Mouse (Mus musculus): ENCODE results near the gene Col23a1. TPM values are rescaled to one million over a fixed set of nuclear protein-coding genes. Genes with fewer than 3 reads are reported as not detected.
"Not testable (repeated sequence)": the region's sequence is repeated elsewhere in the genome, so short reads cannot be mapped to it uniquely, and the experiment has no call there.

Gene Col23a1
- total RNA-seq, 2 experiments from 2014 or later: 0.15 TPM; not detected in 1

DNA sequence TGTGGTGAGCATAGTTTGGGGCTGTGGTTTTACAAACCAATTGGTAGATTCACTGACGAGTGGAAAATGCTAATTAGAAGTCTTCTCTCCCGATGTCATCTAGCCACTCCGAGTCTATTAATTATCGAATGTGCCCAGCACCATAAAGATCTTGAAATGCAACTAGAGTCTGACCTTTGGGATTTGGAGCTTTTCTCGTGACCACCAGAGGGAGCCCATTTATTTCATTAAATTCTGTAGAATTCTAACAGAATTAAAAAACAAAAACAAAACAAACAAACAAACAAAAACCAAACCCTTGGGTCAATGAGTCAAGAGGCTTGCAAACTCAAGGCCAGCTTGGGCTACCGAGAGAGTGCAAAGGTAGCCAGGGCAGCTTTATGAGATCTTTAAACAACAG, 37.2 kb downstream of the Col23a1 start:
- ATAC-seq (replicated peaks; ENCODE audit: poor library complexity, severe bottlenecking): no peak

DNA sequence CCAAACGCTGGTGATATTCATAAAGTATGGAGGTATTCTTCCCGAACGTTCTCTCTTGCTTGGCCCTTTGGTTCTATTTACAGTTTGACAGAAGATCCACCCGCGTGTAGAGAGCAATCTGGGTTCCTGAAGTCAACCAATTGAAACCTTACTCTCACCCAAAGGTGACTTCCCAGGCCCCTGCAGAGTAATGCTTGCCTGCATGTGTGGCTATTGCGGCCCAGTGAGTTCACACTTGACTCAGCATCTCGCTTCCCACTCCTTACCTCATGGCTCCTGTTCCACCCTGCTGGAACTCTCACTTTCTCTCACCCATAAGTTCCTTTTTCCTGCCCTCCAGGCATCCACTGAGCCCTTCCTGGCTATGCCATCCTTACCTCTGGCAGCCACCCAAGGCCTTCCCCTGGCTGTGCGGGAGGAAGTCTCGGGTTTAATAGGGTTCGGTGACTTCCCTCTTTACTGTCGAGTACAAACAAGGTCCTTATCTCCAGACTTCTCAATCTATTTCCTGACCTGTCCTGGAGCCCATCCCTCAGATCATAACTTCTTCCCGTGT, 38.7 kb downstream of the Col23a1 start:
- peak; percentile 86 for ATAC-seq (replicated peaks; ENCODE audit: poor library complexity, severe bottlenecking)

DNA sequence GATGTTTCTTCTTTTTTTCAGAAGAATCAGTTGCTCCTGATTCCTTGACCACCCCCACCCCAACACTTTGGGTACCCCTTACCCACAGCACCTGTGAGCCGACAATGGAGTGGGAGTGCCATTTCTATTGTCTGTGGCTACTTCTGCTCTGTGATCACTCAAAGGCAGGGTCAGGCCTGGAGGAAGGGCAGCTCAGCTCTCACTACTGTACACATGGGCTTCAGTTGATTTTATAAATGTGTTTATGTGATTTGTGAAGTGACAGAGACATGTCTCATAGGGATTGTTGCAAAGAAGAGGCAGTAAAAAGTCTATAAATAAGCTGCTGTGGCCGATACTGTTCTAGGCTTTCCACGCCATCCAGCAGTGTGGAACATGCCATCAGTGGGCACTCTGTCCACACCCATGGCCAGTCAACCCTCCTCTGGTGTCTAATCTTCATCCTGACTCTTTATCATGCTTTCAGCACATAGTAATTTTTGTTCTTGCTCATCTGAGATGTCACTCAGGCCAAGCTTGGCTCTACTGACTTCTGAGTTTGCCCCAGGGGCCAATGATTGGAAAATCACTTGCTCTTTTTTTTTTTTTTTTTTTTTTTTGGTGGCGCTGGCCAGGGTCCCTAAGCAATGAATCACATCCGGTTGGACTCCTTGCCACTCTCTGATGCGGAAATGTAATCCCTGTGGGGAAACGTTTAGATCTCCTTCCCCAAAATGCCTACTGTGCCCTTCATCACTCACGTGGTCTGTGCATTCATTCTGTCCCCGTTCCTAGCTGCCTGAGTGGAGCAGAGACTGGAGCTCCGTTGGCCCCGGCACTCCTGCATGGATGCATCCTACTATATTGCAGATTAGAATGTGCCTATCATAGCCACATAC, 40.4 kb downstream of the Col23a1 start:
- peak; percentile 55 for ATAC-seq (replicated peaks; ENCODE audit: poor library complexity, severe bottlenecking)

DNA sequence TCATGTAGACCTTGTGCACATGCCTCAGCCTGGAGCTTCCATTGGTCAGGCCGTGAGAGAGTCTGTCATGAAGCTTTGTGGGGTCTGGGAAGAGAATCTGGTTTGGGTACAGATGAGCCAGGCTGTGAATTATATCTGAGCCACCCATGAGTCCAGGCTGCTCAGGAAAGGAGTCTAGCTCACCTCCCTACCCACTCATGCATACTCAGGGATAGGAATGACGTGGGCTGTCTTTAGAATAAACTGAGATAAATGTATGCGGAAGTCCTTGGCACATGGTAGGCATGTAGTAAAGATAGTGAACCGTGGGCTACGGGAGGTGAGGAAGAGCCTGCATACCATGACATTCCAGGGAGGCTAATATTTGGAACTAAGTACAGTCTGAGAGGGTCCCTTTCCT, 44.3 kb downstream of the Col23a1 start:
- ATAC-seq (replicated peaks; ENCODE audit: poor library complexity, severe bottlenecking): no peak

DNA sequence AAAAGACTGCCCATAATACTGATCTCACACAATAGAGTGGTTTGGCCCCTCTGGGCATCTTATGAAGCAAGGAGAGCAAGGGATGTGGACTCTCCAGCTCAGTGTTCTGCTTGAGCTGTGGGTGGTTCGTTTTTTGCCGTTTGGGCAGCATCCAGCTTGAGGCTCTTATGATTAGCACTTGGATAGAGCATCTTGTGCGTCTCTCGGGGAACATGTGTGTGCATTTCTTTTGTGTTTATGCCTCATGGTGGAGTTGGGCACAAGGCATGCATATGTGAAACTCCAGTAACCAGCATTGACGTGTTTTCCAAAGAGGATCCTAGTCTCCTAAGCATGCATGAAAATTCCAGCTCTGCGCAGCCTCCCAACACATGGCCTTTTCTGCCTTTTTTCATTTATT, 47.9 kb downstream of the Col23a1 start:
- no peak for ATAC-seq (replicated peaks; ENCODE audit: poor library complexity, severe bottlenecking)

DNA sequence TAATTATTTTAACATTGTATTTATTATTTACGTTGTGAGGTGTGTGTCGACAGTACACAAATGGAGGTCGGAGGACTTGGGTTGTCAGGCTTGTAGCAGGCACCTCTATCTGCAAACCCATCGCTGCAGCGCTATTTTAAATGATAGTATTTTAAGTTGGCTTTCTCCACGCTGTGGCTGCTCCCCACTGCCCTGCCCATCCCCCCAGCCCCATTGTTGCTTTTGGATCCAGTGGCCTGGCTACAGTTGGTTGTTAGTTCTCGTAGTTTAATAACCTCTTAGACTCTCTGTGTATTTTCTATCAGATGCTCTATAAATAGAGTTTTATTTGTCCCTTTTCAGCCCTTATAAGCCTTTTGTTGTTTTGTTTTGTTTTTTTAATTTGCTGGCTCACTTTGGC, 48.7 kb downstream of the Col23a1 start:
- no peak for ATAC-seq (replicated peaks; ENCODE audit: poor library complexity, severe bottlenecking)

DNA sequence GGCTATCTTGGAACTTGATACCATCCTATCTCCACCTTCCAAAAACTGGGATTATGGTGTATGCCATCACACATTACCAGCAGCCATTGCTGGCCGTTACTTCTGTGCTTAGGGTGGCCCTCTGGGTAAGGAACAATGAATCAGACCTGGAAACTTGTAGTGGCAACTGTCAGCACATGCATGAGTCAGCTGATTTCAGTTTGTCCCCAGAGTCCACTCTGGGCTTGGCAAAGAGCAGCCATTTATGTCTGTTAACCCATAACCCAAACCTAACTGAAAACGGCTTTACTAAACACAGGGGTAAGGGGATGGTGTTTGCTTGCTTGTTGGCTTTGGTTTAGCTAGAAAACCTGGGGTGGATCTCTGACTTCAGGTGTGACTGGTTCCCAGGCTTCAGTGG, 51.4 kb downstream of the Col23a1 start:
- ATAC-seq (replicated peaks; ENCODE audit: poor library complexity, severe bottlenecking): no peak

DNA sequence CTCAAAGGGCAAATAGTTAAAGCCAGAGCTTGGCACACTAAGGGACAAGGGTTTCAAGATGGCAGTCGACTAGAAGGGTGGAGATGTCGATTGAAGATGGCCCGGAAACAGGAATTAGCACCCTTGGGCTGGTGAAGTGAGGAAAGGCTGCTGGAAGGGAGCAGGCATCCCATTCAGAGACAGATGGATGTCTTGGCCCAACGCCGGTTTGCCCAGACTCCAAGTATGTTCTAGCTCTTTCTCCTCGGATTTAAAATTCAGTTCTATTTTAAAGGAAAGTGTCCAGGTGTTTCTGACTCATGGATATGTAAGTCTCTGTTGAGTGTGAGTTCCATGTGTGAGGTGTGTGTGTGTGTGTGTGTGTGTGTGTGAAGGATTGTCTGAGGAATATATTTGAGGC, 53.1 kb downstream of the Col23a1 start:
- no peak for ATAC-seq (replicated peaks; ENCODE audit: poor library complexity, severe bottlenecking)

DNA sequence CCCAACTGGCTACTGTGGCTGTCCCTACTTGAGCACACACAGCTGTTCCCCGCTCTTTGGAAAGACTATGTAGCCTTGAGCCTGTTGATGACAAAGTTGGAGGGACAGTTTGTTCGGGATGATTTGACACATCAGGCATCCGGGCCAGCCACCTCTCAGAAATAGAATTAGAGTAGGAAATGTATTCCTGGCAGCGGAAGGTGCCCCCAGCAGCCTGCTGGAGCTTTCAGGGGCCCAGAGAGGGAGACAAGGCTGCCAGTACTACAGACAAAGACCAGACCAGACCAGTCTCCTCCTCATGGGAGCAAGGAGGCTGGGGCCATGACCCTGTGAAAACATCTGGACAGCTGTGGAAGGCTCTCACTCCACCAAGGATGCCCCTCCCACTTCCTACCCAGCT, 53.6 kb downstream of the Col23a1 start:
- no peak for ATAC-seq (replicated peaks; ENCODE audit: poor library complexity, severe bottlenecking)

DNA sequence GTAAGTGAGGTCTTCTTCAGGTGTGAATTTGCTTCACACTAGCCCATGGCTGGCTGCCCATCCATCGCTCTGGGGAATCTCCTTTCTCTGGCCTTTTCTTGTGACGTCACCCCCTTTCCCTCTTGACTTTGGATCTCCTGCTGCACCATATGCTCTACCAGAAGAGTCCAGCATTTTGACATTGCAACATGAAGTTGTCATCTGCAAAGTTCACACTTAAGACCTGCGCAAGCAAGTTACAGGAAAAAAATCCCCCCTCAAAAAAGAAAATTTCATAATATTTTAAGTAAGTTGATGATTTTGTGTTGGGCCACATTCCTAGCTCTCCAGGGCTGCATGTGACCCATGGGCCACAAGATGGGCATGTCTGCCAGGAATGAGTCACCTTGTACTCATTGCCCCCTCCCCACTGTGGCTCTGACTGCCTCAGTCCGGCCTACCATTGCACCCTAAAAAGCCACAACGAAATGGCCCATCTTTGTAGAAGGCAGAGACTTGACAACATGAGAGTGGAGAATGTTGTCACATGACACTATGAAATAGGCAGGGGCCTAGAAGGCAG, 54.1 kb downstream of the Col23a1 start:
- no peak for ATAC-seq (replicated peaks; ENCODE audit: poor library complexity, severe bottlenecking)

DNA sequence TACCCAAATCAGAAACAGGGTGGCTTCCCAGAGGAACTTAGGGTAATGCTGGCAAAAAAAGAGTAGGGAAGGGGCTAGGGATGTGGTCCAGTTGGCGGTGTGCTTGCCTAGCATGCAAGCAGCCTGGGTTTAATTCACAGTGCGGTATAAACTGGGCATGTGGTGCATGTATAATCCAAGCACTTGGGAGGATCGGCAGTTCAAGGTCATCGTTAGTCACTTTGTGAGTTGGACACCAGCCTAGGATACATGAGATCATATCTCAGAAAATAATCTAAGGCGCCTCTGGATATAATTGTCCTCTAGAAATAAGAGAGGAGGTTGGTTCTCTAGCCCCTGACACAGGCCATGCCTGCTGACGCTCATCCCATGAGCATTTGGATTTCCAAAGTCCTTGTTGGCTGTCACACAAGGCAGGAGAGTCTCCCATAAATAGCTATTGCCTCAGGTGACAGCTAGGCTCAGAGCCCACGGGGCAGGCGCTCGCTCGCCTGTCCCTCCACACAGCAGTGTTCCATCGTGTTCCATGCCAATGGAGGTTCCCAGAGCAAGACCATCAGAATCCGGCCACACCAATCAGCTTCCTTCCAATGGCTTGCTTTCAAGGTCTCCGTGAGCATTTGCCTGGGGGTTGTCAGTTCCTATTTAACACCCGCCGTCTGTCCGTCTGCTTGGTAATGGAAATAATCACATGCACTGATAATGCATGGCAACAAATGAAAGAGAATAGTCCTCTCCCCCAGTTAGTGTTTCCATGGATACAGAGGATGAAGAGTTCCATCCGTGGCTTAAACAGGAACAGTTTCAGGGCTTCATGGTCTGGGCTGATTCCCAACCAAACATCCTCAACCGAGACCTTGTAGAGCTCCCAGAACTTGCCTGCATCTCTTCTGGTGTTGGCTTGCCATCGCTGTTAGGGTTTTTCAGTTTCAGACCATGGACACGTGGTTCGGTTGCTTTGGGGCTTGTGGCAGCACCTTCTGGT, 56.1 kb downstream of the Col23a1 start:
- ATAC-seq (replicated peaks; ENCODE audit: poor library complexity, severe bottlenecking): no peak

DNA sequence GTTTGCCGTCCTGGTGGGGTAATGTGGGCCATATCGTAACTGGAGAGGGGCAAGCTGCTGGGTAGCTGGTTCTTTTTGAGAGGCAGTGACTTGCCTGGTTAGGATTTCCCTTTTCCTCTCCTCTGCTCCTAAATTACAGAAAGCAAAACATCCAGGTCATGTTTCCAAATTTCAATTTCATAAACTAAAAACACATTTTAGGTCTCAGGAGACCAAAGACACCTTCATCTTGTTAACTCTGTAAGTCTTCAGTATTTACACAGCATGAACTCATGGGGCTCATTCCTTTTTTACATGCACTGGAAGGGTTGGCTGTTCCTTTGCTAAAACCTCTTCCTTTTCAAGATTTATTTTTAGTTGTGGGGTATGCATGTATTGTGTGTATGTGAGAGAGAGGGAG, 58.0 kb downstream of the Col23a1 start:
- no peak for ATAC-seq (replicated peaks; ENCODE audit: poor library complexity, severe bottlenecking)

DNA sequence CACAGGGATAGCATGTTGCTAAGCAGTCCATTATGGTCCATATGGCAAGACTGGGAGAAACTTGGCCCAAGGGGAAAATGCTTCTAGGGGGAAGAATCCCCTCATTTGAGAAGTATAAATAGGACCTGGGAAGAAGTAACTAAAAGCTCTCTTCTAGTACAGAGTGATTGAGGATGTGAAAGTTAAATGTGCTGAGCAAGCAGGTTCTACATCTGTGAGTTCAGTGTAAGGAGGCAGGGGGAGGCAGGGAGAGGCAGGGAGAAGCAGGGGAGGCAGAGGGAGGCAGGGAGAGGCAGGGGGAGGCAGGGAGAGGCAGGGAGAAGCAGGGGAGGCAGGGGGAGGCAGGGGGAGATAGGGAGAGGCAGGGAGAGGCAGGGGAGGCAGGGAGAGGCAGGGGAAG, 59.9 kb downstream of the Col23a1 start:
- ATAC-seq (replicated peaks; ENCODE audit: poor library complexity, severe bottlenecking): peak; percentile 55; the same call in 1 of the 2 replicates

DNA sequence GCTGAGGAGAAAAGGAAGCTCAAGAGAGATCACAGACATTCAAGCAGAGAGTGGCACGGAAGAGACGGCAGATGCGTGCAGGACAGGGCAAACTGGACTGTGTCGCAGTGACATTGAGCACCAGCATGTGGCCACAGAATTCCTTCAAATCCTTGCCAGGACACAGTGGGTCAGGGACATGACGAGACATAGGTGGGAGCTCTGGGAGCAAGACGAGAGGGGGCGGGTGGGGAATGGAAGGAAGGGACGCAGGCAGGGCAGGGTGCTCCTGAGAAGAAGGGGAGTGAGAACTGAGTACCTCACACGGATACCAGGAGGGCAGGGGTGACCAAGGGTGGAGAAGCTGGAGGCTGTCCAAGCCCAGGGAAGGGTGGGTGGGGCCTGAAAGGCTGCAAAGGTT, 61.4 kb downstream of the Col23a1 start:
- no peak for ATAC-seq (replicated peaks; ENCODE audit: poor library complexity, severe bottlenecking)

DNA sequence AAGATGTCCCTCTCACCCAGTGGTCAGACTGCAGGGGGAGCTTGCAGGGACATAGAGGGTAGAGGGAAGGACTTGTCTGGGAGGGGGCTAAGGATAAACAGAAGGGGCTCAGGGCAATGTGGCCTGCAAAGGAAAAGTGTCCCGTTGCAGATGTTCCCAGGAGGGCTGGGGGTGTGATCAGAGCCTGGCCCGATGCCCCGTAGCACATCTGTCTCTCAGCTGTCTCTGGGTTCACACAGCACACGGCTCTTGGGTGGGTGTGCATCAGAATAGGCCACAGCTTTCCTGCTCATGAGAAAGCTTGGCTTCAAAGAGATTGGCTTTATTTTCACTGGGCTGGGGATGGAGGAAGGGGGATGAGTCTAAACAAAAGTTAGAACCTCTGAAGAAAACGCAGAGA, 62.1 kb downstream of the Col23a1 start:
- no peak for ATAC-seq (replicated peaks; ENCODE audit: poor library complexity, severe bottlenecking)

DNA sequence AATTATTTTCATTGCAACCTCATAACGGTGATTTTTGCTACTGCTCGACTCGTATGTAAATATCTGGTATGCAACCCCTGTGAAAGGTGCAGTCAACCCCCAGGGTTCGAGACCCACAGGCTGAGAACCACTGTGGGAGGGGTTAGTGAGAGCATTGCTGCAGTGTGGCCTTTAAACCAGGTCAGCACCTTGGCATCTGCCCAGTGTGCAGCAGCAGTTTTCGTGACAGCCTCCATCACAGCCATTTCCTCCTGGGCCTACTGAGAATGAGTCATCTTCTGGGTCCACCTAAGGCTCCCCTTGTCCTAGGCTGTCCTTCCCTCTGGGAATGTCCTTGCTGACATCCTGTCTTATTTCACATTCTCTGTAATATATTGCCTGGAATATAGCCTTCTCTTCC, 64.0 kb downstream of the Col23a1 start:
- no peak for ATAC-seq (replicated peaks; ENCODE audit: poor library complexity, severe bottlenecking)

DNA sequence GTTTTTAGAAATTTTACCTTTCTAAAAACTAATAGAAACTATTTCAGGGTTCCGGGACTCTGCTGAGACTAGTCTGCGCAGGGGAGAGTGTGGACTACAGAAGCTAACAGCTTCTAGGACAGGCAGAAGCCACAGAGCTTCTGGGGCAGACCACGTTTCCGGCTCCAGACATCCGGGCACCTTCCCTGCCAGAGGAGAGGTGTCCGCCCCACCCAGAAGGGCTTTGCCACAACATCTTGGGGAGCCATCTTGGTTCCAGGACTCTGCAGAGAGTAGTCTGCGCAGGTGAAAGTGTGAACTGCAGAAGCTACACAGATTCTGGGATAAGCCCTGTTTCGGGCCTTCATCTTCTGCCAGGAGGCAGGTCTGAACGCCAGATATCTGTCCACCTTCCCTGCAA, 69.3 kb downstream of the Col23a1 start:
- not testable (repeated sequence) for ATAC-seq (replicated peaks; ENCODE audit: poor library complexity, severe bottlenecking)

DNA sequence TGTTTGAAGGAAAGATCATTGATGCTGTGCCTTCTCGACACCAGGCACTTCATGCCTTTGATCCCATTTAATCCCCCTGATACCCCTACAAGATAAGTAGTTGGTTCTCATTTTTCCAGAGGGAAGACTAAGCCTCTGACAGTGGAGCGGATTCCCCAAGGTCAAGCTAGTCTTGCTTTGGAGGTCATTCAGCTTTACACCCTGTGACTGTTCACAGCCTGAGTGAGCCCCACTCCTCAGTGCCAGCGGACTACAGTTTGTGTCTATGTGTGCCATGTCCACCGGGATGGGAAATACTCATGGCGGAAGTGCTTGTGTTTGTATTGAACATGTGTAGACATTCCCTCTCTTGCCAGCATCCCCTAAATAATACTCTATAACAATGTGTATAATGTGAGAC, 74.6 kb downstream of the Col23a1 start:
- no peak for ATAC-seq (replicated peaks; ENCODE audit: poor library complexity, severe bottlenecking)

DNA sequence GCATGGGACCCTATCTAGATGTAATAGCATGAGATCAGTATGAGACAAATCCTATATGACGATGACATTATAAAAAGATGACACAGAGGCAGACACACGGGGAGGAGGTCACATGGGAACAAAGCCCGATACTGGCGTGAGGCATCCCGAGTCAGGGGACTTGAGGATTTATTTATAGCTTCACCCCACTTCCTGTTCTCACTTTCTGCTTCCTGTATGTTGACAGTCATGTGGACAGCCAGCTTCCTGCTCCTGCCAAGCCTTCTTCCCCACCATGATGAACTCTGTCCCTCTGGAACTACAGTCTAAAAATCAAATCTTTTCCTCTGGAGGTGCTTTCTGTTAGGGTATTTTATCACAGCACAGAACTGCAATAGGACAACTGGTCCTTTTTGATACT, 77.6 kb downstream of the Col23a1 start:
- peak; percentile 89 for ATAC-seq (replicated peaks; ENCODE audit: poor library complexity, severe bottlenecking)

DNA sequence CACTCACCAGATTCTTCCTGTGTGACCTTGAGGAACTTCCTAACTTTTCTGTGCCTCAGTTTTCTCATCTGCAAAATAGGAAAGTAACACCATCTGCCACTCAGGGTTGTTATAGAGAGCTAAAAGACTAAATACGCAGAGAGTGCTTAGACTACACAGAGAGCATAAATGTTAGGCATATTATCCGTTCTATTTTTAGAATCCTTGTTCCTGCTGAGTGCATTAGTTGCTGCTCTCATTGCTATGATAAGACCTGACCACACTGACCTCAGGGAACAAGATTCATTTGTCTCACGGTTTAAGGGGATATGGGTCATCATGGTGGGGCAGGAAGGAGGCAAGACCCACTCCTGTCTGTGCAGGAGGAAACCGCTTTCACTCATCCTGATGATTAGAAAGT, 80.6 kb downstream of the Col23a1 start:
- no peak for ATAC-seq (replicated peaks; ENCODE audit: poor library complexity, severe bottlenecking)

DNA sequence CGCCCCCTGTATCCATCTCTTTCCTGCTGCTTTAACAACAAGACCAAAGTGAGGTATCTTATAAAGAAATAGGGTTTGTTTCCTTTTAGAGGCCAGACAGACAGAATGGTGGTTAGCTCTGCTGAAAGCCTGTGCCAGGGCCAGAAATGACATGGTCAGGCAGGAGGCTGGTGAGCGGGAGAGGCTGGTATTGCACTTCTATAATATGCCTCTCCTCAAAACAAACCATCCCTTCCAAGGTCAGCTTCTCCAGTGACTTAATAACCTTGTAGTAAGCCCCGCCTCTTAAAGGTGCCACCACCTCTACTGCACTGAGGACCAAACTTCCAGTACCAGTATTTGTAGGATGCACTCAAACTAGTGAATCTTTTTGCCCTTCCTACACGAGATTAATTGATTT, 81.6 kb downstream of the Col23a1 start:
- no peak for ATAC-seq (replicated peaks; ENCODE audit: poor library complexity, severe bottlenecking)

Measured in granulocyte monocyte progenitor cell, adult 5-6 weeks (primary cell).